Mouse (Mus musculus): ENCODE measurements around the gene Pkd1l2.

The Pkd1l2 gene

GRCm38 (mm10) chr8:117051316-117051715 is 30.9 kb downstream of the Pkd1l2 start:
- in situ Hi-C loops (cut with MboI; ENCODE audit: low pct_unique_long_range_greater_than_20kb in 1 of 2, low sequenced_read_pairs in 2 of 2, unreplicated experiment in 1 of 2) = no loop called here

GRCm38 (mm10) chr8:117050763-117051162 is 31.5 kb downstream of the Pkd1l2 start:
- in situ Hi-C loops (cut with MboI; ENCODE audit: low pct_unique_long_range_greater_than_20kb in 1 of 2, low sequenced_read_pairs in 2 of 2, unreplicated experiment in 1 of 2) = no loop called here

GRCm38 (mm10) chr8:117049444-117049843 is 32.8 kb downstream of the Pkd1l2 start:
- in situ Hi-C loops (cut with MboI; ENCODE audit: low pct_unique_long_range_greater_than_20kb in 1 of 2, low sequenced_read_pairs in 2 of 2, unreplicated experiment in 1 of 2) = no loop called here

- in situ Hi-C loops (cut with MboI; ENCODE audit: low pct_unique_long_range_greater_than_20kb in 1 of 2, low sequenced_read_pairs in 2 of 2, unreplicated experiment in 1 of 2) = no loop called here
Measured at GRCm38 (mm10) chr8:117043584-117043983, 38.7 kb downstream of the Pkd1l2 start.

GRCm38 (mm10) chr8:117039843-117040242 is 42.4 kb downstream of the Pkd1l2 start:
- in situ Hi-C loops (cut with MboI; ENCODE audit: low pct_unique_long_range_greater_than_20kb in 1 of 2, low sequenced_read_pairs in 2 of 2, unreplicated experiment in 1 of 2) = no loop called here

GRCm38 (mm10) chr8:117037374-117037935 is 44.8 kb downstream of the Pkd1l2 start:
- in situ Hi-C loops (cut with MboI; ENCODE audit: low pct_unique_long_range_greater_than_20kb in 1 of 2, low sequenced_read_pairs in 2 of 2, unreplicated experiment in 1 of 2) = no loop called here

- in situ Hi-C loops (cut with MboI; ENCODE audit: low pct_unique_long_range_greater_than_20kb in 1 of 2, low sequenced_read_pairs in 2 of 2, unreplicated experiment in 1 of 2) = no loop called here
Measured at GRCm38 (mm10) chr8:117033393-117033792, 48.9 kb downstream of the Pkd1l2 start.

GRCm38 (mm10) chr8:117032609-117033008 is 49.6 kb downstream of the Pkd1l2 start:
- in situ Hi-C loops (cut with MboI; ENCODE audit: low pct_unique_long_range_greater_than_20kb in 1 of 2, low sequenced_read_pairs in 2 of 2, unreplicated experiment in 1 of 2) = no loop called here

- in situ Hi-C loops (cut with MboI; ENCODE audit: low pct_unique_long_range_greater_than_20kb in 1 of 2, low sequenced_read_pairs in 2 of 2, unreplicated experiment in 1 of 2) = no loop called here
Measured at GRCm38 (mm10) chr8:117031476-117031875, 50.8 kb downstream of the Pkd1l2 start.

GRCm38 (mm10) chr8:117028686-117029085 is 53.6 kb downstream of the Pkd1l2 start:
- in situ Hi-C loops (cut with MboI; ENCODE audit: low pct_unique_long_range_greater_than_20kb in 1 of 2, low sequenced_read_pairs in 2 of 2, unreplicated experiment in 1 of 2) = no loop called here

- in situ Hi-C loops (cut with MboI; ENCODE audit: low pct_unique_long_range_greater_than_20kb in 1 of 2, low sequenced_read_pairs in 2 of 2, unreplicated experiment in 1 of 2) = no loop called here
Measured at GRCm38 (mm10) chr8:117027601-117028000, 54.6 kb downstream of the Pkd1l2 start.

- in situ Hi-C loops (cut with MboI; ENCODE audit: low pct_unique_long_range_greater_than_20kb in 1 of 2, low sequenced_read_pairs in 2 of 2, unreplicated experiment in 1 of 2) = no loop called here
Measured at GRCm38 (mm10) chr8:117022297-117022993, 59.8 kb downstream of the Pkd1l2 start.

GRCm38 (mm10) chr8:117019323-117020275 is 62.6 kb downstream of the Pkd1l2 start:
- in situ Hi-C loops (cut with MboI; ENCODE audit: low pct_unique_long_range_greater_than_20kb in 1 of 2, low sequenced_read_pairs in 2 of 2, unreplicated experiment in 1 of 2) = no loop called here

GRCm38 (mm10) chr8:117017896-117018295 is 64.4 kb downstream of the Pkd1l2 start:
- in situ Hi-C loops (cut with MboI; ENCODE audit: low pct_unique_long_range_greater_than_20kb in 1 of 2, low sequenced_read_pairs in 2 of 2, unreplicated experiment in 1 of 2) = no loop called here

- in situ Hi-C loops (cut with MboI; ENCODE audit: low pct_unique_long_range_greater_than_20kb in 1 of 2, low sequenced_read_pairs in 2 of 2, unreplicated experiment in 1 of 2) = no loop called here
Measured at GRCm38 (mm10) chr8:117017006-117017405, 65.2 kb downstream of the Pkd1l2 start.

- in situ Hi-C loops (cut with MboI; ENCODE audit: low pct_unique_long_range_greater_than_20kb in 1 of 2, low sequenced_read_pairs in 2 of 2, unreplicated experiment in 1 of 2) = no loop called here
Measured at GRCm38 (mm10) chr8:117015670-117016069, 66.6 kb downstream of the Pkd1l2 start.

- in situ Hi-C loops (cut with MboI; ENCODE audit: low pct_unique_long_range_greater_than_20kb in 1 of 2, low sequenced_read_pairs in 2 of 2, unreplicated experiment in 1 of 2) = no loop called here
Measured at GRCm38 (mm10) chr8:117011366-117011765, 70.9 kb downstream of the Pkd1l2 start.

GRCm38 (mm10) chr8:116994016-116994716 is 88.1 kb downstream of the Pkd1l2 start:
- in situ Hi-C loops (cut with MboI; ENCODE audit: low pct_unique_long_range_greater_than_20kb in 1 of 2, low sequenced_read_pairs in 2 of 2, unreplicated experiment in 1 of 2) = loop anchor here in 1 of 2 experiments (10.0 kb wide), 1 partner anchor 109 kb away; no protein-coding TSS in a partner anchor
